Comparison of ENCODE assay signal across 7 mouse cellular contexts in genomic region chr19:11770205-11770892, GRCm38 (mm10). TPM values are rescaled to one million over a fixed set of nuclear protein-coding genes. Genes with fewer than 3 reads are reported as not detected.
DNase-seq lines count a peak whose midpoint lies in the region; ATAC-seq lines count a peak whose summit lies in the region.

TSS of gene Mrpl16 (plus strand) at chr19:11770391.

- H3K9ac ChIP-seq in intestine, embryonic 16.5 days (ENCODE audit: low read depth, low read length), result peak within 1 kb of the TSS; percentile 75
- H3K9ac ChIP-seq in midbrain, embryonic 11.5 days (ENCODE audit: low read length), result peak within 1 kb of the TSS; percentile 77

- no peaks in the 10 kb centered on the region for H3K36me3 ChIP-seq in intestine, embryonic 16.5 days (ENCODE audit: control insufficient read depth, insufficient read depth, low read length)
- H3K36me3 ChIP-seq in midbrain, embryonic 11.5 days (ENCODE audit: control insufficient read depth, insufficient read depth, low read length), result peaks cover 3% of the 10 kb centered on the region; the same call in 1 of the 2 replicates

- intact Hi-C loops in left cerebral cortex, postnatal 36 days (cut with DNase I), result loop anchor here (5.0 kb wide), 1 partner anchor 237 kb away; no protein-coding TSS in a partner anchor

- H3K4me2 ChIP-seq in intestine, embryonic 16.5 days (ENCODE audit: low read depth, low read length), result peak within 1 kb of the TSS; percentile 66
- H3K4me2 ChIP-seq in midbrain, embryonic 11.5 days, result peak within 1 kb of the TSS; percentile 82

- peak; percentile 91 for ATAC-seq in intestine, embryonic 16.5 days
- ATAC-seq in midbrain, embryonic 11.5 days (ENCODE audit: low FRiP score), result peak; percentile 92

- H3K27ac ChIP-seq in intestine, embryonic 16.5 days (ENCODE audit: low read length), result peak within 1 kb of the TSS; percentile 59
- no peak within 1 kb of the TSS; the same call in 1 of the 2 replicates for H3K27ac ChIP-seq in midbrain, embryonic 11.5 days (ENCODE audit: low read depth, low read length)

- H3K27me3 ChIP-seq in intestine, embryonic 16.5 days (replicated peaks; ENCODE audit: control insufficient read depth, insufficient read depth, low read length), result no peaks in the 10 kb centered on the region
- H3K27me3 ChIP-seq in midbrain, embryonic 11.5 days (ENCODE audit: control insufficient read depth, insufficient read depth, low read length), result no peaks in the 10 kb centered on the region

- DNase-seq in adrenal gland, adult 8-10 months, result peak; percentile 82
- DNase-seq in embryo, embryonic 9.5 days (ENCODE audit: extremely low spot score), result peak; percentile 92
- DNase-seq in gastrocnemius, postnatal 4 days (ENCODE audit: low spot score in 2 of 2), result peak; percentile 67 to 84
- DNase-seq in left cerebral cortex, postnatal 36 days (ENCODE audit: low spot score in 2 of 2), result peak; percentile 86 to 88
- DNase-seq in midbrain, embryonic 11.5 days (ENCODE audit: low spot score, missing footprints), result peak; percentile 100
- peak; percentile 90 for DNase-seq in skeletal muscle tissue, adult 2 months (ENCODE audit: low read depth, low spot score)

- WGBS in intestine, embryonic 16.5 days, result under 1% methylated on average over 30 of the region's 30 CpGs
- WGBS in midbrain, embryonic 11.5 days, result under 1% methylated on average over 30 of the region's 30 CpGs

- H3K4me3 ChIP-seq in intestine, embryonic 16.5 days (ENCODE audit: low read length), result peak within 1 kb of the TSS; percentile 67
- peak within 1 kb of the TSS; percentile 66 for H3K4me3 ChIP-seq in midbrain, embryonic 11.5 days (ENCODE audit: low read depth, low read length)

- H3K4me1 ChIP-seq in intestine, embryonic 16.5 days (ENCODE audit: control insufficient read depth, insufficient read depth, low read length), result peaks cover 4% of the 10 kb centered on the region
- H3K4me1 ChIP-seq in midbrain, embryonic 11.5 days (ENCODE audit: control insufficient read depth, insufficient read depth, low read length), result peaks cover 4% of the 10 kb centered on the region

- no peaks in the 10 kb centered on the region for H3K9me3 ChIP-seq in intestine, embryonic 16.5 days (ENCODE audit: control insufficient read depth, low read length)
- H3K9me3 ChIP-seq in midbrain, embryonic 11.5 days (ENCODE audit: control insufficient read depth, low read length), result no peaks in the 10 kb centered on the region

RNA-seq across cellular contexts. Expression of gene Mrpl16, which starts in this region (rescaled TPM):
- total RNA-seq in adrenal gland, adult 8-10 months (2022), result 10 to 100 TPM; 68.1 to 71.4 (median 68.8) TPM
- total RNA-seq in gastrocnemius, postnatal 4 days (2021), result 10 to 100 TPM; 40.0 to 40.7 TPM
- 56.3 and 62.2 TPM in 2 replicates for polyA plus RNA-seq in intestine, embryonic 16.5 days (2015; fragmentation: Nextera tagmentation; extraction: Ambion mirVana)
- total RNA-seq in left cerebral cortex, postnatal 36 days (2021), result 10 to 100 TPM; 40.6 to 42.7 TPM
- polyA plus RNA-seq in midbrain, embryonic 11.5 days (2014; fragmentation: Nextera tagmentation; extraction: Ambion mirVana), result 57.2 and 60.8 TPM in 2 replicates
